Mouse (Mus musculus) lung, postnatal 14 days (tissue): Measurements from ENCODE around the gene Imp4.
"Not testable (repeated sequence)": the region's sequence is repeated elsewhere in the genome, so short reads cannot be mapped to it uniquely, and the experiment has no call there.

ENCODE experiments used
- DNase-seq: peaks from one replicate; pipeline ENCODE4 v3.0.0; 2021

Imp4 gene

GRCm38 (mm10) chr1:34439215-34439960 is at the start of gene Imp4, which contains the start of gene Ccdc115:
Imp4 (plus strand) TSS chr1:34439851.
Ccdc115 (minus strand) TSS chr1:34439672.
- peak; percentile 95 for DNase-seq

GRCm38 (mm10) chr1:34396321-34396720 is 43.3 kb upstream of the Imp4 start:
- DNase-seq, result no peak

GRCm38 (mm10) chr1:34399182-34399953 is 40.3 kb upstream of the Imp4 start:
- DNase-seq, result no peak

GRCm38 (mm10) chr1:34428466-34428865 is 11.2 kb upstream of the Imp4 start:
- DNase-seq, result no peak

- no peak for DNase-seq
Measured at GRCm38 (mm10) chr1:34429281-34429680, 10.4 kb upstream of the Imp4 start.

- DNase-seq, result no peak
Measured at GRCm38 (mm10) chr1:34430981-34431380, 8.7 kb upstream of the Imp4 start.

GRCm38 (mm10) chr1:34431431-34431830 is 8.2 kb upstream of the Imp4 start:
- DNase-seq, result no peak

GRCm38 (mm10) chr1:34432411-34432775 is 7.3 kb upstream of the Imp4 start:
- peak; percentile 17 for DNase-seq

- peak; percentile 32 for DNase-seq
Measured at GRCm38 (mm10) chr1:34432776-34433481, 6.7 kb upstream of the Imp4 start.

- no peak for DNase-seq
Measured at GRCm38 (mm10) chr1:34433891-34434521, 5.6 kb upstream of the Imp4 start.

GRCm38 (mm10) chr1:34434660-34435160 is 4.9 kb upstream of the Imp4 start:
- DNase-seq, result peak; percentile 90

GRCm38 (mm10) chr1:34435371-34436120 is 4.1 kb upstream of the Imp4 start:
- no peak for DNase-seq

- DNase-seq, result no peak
Measured at GRCm38 (mm10) chr1:34436374-34436773, 3.3 kb upstream of the Imp4 start.

GRCm38 (mm10) chr1:34437366-34437765 is 2.3 kb upstream of the Imp4 start:
- DNase-seq, result not testable (repeated sequence)

- no peak for DNase-seq
Measured at GRCm38 (mm10) chr1:34438381-34439051, 1.1 kb upstream of the Imp4 start.

- no peak for DNase-seq
Measured at GRCm38 (mm10) chr1:34439961-34440630, 445 bp downstream of the Imp4 start.

GRCm38 (mm10) chr1:34443124-34443523 is 3.5 kb downstream of the Imp4 start:
- DNase-seq, result no peak

- no peak for DNase-seq
Measured at GRCm38 (mm10) chr1:34458431-34458830, 18.8 kb downstream of the Imp4 start.

GRCm38 (mm10) chr1:34459284-34460060 is 19.8 kb downstream of the Imp4 start, which contains the start of gene Ptpn18:
Ptpn18 (plus strand) TSS chr1:34459762.
- peak; percentile 93 for DNase-seq

GRCm38 (mm10) chr1:34460061-34460441 is 20.4 kb downstream of the Imp4 start:
- DNase-seq, result peak; percentile 34
